Mouse (Mus musculus) 3134 (cell line): Measurements from ENCODE around the gene Pex14.

Experiments used
- DNase-seq: peaks from one replicate; pipeline ENCODE4 v3.0.0-alpha.2; 2011; ENCODE audit warnings: low spot score; ENCODE audit not compliant: insufficient read length; ENCODE audit errors: extremely low read depth

Gene Pex14

GRCm38 (mm10) chr4:148990038-148990437 is 109.6 kb downstream of the Pex14 start:
- DNase-seq = no peak

DNA sequence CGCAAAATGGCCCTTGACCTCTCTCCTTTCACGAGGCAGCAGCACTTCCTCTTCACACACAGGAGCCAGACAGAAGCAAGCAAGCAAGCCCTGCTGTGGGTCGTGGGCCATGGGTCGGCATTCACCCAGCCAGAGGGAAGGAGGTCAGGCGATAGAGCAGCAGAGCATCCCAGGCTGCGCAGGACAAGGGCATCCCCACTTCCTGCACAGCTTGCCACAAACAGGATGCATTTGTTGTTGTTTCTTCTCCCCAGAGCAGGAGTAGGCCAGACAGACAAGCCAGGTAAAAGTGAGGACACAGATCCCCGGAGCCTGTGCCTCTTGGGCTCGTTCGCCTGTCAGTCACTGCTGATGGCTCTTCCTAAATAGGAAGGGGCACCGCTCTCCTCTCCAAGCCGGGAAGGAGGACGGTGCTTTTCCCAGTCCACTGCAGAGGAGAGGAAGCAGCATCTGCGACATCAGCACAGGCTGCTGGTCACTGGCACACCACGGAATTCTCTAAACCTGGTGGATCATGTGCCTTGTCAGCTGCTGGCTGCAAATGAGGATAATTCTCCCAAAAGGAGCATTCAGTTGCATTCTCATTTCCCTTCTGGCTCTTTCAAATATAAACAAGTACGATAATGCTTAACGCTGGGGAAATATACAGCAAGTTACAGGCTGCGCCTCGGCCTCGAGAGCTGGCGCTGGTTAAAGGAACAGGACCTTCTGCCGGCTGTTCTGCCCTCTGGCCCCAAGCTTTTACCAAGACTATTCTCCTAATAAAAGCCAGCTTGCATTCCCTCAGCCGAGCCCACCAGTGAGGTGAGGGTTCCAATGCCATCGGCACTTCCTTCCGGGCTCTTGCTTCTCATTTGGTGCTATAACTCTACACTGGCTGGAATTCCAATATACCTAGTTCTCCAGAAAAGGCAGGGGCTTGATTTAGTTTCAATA is 113.9 kb downstream of the Pex14 start:
- no peak for DNase-seq

GRCm38 (mm10) chr4:148984701-148985540 is 114.8 kb downstream of the Pex14 start:
- no peak for DNase-seq

- DNase-seq = no peak
Observed at GRCm38 (mm10) chr4:148982274-148982673, 117.4 kb downstream of the Pex14 start.

GRCm38 (mm10) chr4:148979837-148980236 is 119.8 kb downstream of the Pex14 start:
- no peak for DNase-seq

GRCm38 (mm10) chr4:148978926-148979325 is 120.8 kb downstream of the Pex14 start:
- no peak for DNase-seq

- DNase-seq = no peak
Observed at GRCm38 (mm10) chr4:148978221-148978855, 121.3 kb downstream of the Pex14 start.

DNA sequence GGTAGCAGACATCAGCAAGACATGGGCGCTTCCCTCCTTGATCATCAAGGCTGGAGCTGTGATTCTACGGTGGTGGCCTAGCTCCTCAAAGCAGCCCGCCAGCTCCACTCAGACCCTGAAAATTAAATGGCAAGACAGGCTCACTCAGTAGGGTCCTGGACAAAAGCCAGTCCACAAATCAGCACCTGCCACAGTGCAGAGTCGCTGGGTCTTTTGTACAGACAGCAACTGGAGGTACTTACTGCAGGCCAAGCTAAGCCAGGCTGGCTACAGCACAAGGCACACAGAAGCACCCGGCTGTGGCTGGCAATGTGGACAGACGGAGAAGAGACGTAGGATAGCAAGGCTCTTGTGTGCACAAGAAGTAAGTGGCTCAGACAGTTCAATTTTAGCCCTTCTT is 124.8 kb downstream of the Pex14 start:
- DNase-seq = no peak

DNA sequence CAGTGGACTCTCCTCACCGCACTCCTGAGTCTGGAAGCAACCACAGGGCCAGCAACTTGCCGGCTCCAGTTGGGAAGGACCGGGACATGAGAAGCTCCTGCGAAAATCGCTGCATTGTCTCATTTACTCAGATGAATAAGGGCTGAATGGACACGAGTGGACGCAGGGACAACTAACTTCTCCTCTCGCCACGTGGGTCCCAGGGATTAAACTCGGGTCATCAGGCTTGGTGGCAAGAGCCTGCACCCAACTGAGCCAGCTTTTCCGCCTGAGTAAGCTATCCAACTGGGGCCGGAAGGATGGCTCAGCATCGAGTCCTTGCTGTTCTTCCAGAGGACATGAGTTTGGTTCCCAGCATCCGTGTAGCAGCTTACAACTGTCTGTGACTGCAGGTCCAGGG is 126.3 kb downstream of the Pex14 start:
- no peak for DNase-seq

DNA sequence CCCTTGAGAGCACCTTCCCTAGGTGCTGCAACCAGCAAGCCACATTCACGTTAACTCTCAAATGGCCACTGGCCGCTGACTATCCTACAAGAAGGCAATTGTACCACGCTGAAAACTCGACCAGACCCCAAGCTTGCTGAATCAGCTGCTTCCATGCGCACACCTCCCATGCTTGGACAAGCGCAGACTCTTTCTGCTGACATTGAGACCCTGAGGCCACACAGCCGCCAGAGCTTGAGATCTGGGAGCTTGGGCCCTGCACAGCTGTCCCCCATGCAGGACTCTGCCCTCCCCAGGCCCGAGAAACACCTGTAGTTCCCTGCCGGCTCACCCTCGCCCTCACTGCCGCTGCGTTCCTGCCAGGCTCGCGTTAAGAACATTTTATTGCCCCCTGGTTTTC is 127.0 kb downstream of the Pex14 start:
- DNase-seq = no peak

DNA sequence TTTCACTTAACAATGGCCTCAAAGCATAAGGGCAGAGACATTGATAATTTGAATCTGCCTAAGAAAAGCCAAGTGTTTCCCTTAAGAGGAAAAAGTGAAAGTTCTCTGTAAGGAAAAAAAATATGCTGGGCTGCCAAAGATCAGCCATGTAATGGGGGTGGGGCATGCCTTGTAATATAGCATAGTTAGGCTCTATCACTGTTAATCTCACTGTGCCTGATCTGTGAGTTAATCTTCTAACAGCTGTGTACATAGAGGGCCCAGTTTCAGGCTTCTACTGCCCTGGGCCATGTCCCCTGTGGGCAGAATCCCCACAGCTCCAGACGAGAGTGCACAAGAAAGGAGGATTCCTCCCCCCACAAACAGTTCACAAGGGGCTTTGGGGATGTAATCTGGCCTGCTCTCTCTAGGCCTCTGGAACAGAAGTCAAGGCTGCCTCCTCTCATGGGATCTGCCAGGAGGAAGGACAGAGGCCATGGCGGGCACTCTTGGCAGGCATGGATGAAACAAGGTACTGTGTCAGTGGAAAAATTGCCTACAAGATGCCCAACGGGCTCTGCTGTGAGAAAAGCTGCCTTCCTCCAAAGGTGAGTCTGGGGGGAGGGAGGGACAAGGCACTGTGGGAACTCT is 127.9 kb downstream of the Pex14 start:
- no peak for DNase-seq

- no peak for DNase-seq
Observed at GRCm38 (mm10) chr4:148970742-148971141, 128.9 kb downstream of the Pex14 start.

DNA sequence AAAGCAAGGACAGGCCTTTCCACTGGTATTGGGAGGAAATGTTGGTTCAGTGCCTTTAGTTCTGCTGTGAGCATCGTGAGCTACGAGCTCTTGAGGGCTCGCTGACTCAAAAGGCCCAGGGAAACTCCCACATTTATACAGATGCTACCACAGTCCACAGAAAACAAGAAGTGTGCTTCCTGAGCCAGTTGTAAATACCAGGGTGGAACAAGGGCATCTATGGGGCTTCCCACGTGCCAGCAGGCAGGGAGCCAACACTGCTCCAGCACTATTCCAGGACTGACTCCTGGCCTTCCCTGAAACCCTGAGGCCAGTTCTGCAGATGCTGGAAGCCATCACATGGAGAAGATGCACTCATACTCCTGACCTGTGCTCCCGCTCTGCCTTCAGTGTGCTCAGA is 130.1 kb downstream of the Pex14 start:
- no peak for DNase-seq

GRCm38 (mm10) chr4:148968859-148969258 is 130.8 kb downstream of the Pex14 start:
- DNase-seq = no peak

GRCm38 (mm10) chr4:148966132-148966531 is 133.5 kb downstream of the Pex14 start:
- DNase-seq = no peak

DNA sequence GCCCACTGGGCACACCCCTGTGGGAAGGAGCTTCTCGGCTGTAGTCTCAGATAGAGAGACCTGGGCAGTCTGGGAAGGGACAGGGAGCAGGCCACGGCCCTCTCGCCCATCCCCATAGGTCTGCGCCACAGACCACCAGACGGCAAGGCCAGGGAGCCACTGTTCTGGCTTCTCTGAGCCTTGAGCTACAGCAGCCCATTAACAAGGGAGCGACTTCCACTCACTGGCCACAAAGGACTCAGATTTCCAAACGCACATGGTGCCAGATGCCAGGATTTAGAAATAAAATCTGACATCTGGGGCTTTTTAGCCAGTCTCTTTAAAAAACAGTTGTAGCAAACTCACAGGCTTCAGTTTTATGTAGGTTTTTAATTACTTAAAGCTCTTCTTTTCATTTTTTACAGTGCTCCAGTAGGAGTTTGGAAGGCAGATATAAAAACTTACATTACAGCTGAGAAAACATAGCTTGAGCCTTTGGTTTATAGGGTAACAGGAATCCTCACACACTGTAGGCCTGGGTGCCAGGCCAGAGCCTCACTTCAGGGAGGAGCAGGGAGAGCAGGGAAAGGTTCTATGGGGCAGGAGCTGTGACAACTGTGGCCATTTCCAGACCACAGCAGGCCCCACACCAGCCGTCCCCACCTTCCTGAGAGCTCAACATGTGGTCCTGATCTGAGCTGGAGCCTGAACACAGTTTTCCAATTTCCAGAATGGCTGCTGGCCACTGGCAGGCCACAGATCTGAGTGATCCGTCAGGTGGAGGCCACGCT is 134.9 kb downstream of the Pex14 start:
- DNase-seq = no peak

DNA sequence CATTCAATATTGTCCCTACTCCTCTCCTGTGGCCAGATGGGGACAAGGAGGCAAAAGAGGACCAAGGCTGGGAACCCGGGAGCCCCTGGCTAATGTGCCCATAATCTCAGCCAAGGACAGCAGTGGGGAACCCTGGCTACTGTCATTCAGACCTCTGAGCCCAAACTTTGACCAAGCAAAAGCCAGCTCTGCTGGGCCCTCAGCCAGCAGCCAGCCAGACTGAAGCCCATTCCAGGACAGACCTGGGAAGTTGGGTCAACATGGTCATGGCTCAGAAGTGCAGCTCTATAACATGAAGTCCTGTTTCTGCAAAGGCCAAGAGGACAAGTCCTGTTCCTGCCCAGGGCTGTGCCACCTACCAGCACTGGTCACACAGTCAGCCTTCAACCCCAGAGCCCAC is 137.6 kb downstream of the Pex14 start:
- DNase-seq = no peak

DNA sequence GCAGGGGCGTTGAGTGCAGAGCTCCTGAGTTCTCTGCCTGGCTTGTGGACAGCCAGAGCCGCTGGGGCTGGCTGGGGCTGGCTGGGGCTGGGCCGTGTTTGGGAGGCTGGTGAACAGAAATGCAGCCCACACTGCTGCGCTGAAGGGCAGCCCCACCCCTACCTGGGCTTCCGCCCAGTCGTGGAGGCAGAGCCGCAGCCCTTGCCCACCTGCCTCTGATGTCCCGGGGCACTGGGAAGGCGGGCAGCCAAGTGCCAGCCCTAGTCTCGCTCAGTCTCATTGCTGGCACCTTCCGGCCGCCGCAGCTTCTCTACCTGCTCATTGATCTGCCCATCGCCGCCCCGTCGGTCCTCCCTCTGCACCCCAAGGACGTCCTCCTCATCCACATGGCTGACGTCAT is 138.6 kb downstream of the Pex14 start:
- no peak for DNase-seq

- DNase-seq = no peak
Observed at GRCm38 (mm10) chr4:148960011-148960410, 139.7 kb downstream of the Pex14 start.
